Mouse (Mus musculus) kidney, adult 9 months (tissue): Measurements from ENCODE around the gene Smim12.

Experiments
- DNase-seq: peaks from one replicate; pipeline ENCODE4 v3.0.0; 2022

The Smim12 gene

GRCm38 (mm10) chr4:127235742-127236487, 7.7 kb upstream of the Smim12 start:
- peak; percentile 83 for DNase-seq

DNA sequence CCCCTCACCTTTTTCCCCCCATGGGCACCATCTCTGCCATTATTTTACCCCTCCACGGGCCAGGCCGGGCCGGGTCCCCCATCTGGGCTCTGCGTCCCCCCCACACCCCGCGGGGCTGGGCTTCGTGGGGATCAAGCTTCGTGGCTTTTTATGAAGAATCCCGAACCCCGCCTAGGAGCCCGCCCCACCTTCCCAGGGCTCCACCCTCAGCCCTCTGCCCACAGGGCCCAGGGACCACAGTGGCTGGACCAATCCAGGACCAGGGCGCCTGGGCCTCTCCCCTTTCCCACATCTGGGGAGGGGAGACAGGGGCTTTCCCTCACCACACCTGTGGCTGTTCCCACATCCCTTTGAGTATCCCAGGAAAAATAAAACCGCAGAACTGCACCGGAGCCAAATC, 7.0 kb upstream of the Smim12 start:
- no peak for DNase-seq

DNA sequence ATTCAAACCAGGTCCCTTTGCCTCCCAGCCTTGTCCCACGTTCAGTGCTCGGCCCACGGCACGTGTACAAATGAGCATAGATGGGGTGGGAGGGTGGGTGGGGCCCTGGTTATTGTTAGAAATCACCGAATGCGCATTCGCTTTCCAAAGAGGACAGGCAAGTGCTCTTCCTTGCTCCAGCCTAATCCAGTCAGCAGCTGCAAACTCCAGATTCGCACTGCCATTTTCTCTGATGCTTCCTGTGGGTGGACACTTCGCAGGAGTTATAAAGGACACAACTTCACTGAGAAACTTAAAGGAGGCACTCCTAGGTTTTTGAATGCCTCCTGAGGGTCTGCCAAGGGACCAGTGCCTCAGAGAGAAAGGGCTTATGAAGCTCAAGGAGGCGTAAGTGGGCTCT, 6.3 kb upstream of the Smim12 start:
- no peak for DNase-seq

DNA sequence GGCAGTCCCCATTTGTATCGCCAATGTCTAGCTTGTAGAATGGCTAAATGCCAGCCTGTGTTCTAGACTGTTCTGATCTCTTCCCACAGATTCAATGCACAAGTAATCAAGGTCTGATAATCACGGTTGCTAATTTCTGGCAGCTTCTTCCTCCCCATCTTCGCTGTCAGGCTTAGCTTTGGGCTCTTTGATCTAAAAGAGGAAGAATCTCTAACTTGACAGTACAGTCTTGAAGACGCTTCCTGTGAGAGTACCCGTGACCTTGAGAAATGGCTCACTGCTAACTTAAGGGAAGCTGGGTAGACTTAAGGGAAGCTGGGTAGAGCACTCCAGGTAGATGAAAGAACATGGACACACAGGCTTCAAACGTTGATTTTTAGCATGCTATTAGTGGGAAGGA, 888 bp upstream of the Smim12 start:
- DNase-seq = no peak

- DNase-seq = no peak
Observed at GRCm38 (mm10) chr4:127243953-127244352, 369 bp downstream of the Smim12 start.

DNA sequence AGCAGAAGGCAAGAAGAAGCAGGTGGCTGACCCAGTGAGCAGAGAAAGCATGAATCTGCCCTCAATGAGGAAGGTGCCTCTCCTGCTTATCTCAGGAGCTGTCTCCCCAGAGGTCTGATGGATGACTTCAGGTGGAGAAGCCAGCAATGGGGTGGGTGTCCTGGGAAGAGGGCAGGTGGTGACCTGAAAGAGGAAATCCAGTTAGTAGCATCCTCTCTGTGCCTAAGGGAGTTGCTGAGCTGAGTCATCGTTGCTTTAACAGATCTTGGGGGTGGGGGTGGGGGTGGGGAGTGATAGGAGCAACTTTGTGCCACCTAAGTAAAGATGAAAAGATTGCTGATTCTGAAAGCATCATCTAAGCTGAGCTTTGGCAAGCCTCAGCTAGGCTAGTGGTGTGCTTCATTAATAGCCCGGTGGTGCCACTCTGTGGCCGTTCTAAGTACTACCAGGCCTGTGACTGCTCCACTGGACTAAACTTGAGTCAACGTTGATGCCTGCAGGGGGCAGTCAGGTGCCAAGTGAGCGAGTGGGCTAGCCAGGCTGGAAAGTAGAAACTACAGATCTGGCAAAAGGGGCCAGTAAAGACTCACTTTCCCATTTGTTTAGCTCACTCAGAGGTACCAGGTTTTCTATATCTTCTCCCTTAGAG, 6.2 kb downstream of the Smim12 start:
- DNase-seq = peak; percentile 99

DNA sequence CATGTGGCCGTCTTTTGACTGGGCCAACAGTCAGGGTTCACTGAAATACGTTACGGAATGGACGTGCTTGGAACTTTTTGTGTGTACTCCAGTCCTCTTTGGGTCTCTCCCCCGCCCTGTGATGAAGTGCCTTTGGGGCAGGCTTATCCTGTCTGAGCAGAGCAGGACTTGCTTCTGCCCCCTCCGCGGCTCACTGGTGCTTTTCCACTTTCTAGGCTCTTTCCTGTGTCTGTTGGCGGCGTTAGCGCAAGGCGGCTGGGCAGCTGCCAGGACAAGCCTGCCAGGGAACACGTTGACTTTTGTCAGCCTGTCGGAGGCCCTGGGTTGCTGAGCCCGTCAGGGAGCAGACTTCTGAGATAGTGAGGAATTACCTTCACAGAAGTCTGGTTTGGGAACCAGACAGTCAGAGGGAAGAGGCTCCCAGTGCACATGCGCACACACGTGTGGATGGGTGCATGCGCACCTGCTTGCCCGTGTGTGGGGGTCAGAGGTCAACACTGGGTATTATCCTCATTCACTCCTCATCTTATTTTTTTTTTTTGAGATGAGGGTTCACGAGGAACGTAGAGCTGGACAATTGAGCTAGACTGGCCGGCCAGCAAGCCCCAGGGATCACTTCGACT, 8.5 kb downstream of the Smim12 start:
- peak; percentile 77 for DNase-seq

GRCm38 (mm10) chr4:127256739-127257138, 13.2 kb downstream of the Smim12 start:
- DNase-seq = no peak

DNA sequence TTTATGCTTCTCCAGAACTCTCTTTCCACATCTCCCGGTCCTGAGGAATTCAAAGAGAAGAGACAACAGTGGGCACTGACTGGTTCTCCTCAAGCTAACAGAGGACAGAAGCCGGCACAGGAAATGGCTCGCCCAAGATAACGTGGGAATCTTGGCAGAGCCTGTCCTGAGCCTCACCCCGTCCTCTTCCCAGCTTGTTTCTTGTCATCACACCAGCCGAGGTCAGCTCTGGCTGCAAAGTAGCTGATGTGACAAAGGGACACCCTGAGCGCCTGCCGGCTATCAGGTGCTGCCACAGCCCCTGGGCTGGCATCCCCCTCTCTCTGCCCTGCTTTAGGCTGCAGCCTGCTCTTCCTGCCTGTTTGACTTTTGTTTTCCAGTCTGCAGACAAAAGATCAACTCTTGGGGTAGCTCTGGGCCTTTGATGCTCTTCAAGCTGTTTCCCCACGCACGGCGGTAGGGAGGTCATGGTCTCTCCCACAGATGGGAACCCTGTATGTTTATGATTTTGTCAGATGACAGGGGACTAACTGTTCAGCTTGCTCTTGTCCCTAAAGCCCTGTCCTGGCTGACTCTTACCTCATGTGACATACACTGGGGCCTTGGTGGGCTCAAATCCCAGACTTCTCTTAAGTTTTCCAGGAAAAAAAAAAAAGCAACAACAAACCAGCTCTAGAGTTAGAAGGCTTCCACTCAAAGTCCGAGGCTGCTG, 14.8 kb downstream of the Smim12 start:
- peak; percentile 39 for DNase-seq

GRCm38 (mm10) chr4:127261601-127262000, 18.0 kb downstream of the Smim12 start:
- DNase-seq = no peak

DNA sequence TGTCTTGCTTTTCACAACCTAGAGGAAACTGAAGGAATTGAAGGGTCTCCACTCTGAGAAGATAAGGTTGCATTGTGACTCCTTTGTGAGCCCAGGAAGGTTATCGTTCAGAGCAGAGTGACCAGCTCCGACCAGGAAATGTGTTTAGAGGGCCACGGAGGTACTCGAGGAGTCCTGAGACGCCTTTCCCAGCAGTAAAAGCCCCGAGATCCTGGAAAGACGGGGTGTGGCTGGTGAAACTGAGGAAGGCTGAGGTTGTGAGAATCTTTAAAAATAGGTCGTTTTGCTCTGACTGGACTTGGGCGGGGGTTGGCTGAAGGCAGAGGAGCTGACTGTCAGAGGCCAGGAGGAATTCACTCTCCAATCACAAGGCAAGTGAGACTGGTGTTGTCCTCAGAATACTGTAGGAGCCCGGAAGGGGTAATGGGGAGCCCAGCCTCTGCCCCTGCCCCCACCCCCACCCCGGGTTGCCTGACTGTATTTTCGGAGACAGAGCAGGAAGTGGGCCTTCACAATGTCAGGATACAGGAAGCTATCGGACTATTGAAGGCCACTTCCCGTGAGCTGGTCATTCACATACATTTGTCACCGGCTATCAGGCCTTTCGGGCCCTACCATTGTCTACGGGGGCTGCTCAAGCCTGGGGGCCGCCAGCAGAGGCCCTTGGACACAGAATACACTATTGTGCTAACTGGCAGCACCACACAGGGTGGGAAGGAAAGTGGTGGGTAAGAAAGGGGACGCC, 20.0 kb downstream of the Smim12 start:
- DNase-seq = peak; percentile 48

DNA sequence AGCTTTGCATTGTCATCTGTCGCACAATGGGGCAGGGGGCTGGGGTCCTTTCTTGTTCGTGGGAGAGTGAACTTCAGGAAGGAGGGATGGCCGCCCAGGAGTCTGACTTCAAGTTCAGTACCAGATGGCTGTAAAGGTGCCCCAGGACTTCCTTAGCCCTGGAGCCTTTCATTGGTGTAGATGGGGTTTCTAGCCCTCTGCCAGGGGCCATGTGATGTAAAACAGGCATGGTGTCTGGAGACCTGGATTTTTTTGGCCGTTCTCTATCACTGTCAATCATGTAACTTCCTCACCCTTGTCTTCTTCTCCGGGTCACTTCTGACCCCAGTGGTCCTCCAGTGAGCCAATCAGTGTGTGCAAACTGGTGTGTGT, 20.6 kb downstream of the Smim12 start:
- no peak for DNase-seq

- peak; percentile 51 for DNase-seq
Observed at GRCm38 (mm10) chr4:127278451-127279001, 34.9 kb downstream of the Smim12 start.

GRCm38 (mm10) chr4:127279241-127279640, 35.7 kb downstream of the Smim12 start:
- DNase-seq = no peak

DNA sequence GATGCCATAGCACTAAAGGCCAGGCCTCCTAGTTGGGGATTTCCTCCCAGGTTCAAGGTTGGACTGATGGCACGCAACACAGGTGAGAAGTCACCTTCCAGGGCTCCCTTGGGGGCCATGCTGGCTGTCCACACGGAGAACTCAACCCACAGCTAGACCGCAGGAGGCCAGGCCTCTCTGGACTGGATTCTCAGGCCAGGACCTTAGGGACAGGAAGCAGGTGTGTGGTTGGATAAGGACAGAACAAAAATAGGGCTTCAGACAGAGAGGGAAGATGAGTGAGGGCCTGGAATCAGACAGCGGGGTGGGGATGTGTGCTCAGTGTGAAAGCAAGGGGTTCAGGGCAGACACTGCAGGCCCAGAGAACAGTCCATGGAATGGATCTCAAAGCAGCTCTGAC, 43.3 kb downstream of the Smim12 start:
- no peak for DNase-seq

DNA sequence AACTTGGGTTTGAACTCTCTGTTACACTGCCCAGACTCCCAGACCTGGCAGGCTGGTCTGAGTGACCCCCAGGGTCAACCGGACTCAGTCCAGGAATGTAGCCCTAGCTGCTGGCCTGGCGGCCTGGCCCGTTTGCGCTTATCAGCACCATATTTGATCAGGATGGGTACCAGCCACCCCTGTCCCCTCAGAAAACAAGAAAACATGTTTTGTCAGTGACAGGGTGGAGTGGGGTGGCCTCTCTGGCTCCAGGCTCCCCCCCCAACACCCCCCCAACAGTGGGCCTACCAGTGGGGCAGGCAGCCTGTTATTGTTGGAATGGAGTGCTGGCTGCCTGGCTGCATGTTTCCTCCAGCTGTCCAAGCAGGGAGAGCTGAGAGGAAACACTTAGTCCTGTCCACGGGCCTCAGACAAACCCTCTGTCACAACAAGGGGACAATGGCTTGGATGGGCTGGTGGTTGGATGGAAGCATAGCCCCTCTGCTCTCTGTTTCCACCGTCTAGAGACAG, 45.5 kb downstream of the Smim12 start:
- peak; percentile 25 for DNase-seq

DNA sequence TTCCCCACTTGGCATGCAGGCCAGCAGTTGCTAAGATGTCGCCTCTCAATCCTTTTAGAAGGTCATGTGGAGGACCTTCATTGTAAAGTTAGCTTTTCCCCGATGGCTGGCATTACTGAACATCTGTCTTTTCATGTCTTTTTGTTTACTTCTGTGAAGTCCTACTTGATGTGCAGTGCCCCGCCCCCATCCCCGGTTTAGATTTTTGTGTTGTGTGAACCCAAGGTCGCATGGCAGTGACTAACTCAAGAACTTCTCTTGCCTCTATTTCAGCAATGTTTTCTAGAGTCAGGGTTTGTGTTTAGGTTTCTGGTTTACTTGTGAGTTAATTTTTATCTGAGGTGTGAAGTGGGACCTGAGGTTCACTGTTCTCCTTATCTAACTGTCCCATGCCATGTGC, 49.0 kb downstream of the Smim12 start:
- no peak for DNase-seq
